Mouse (Mus musculus) lung, embryonic 14.5 days (tissue): Measurements from ENCODE around the gene Csf1. TPM values are rescaled to one million over a fixed set of nuclear protein-coding genes. Genes with fewer than 3 reads are reported as not detected.
A peak's percentile ranks its signal among the peaks of the same experiment; 100 is the strongest.
"Not testable (repeated sequence)": the region's sequence is repeated elsewhere in the genome, so short reads cannot be mapped to it uniquely, and the experiment has no call there.

Source experiments
- ATAC-seq: fragments of 200-750 bp; cut with Nextera tagmentation; 2 replicates; pipeline ENCODE4 v1.8.0; 2017; ENCODE audit warnings: mild to moderate bottlenecking, moderate TSS enrichment, moderate library complexity; ENCODE audit not compliant: insufficient read depth
- DNase-seq: peaks from one replicate; pipeline ENCODE4 v3.0.0-alpha.2; 2015
- H3K27ac ChIP-seq: fragments of 300-500 bp; sonication (generic); 2 replicates; pipeline ENCODE4 v1.5.1; 2014; ENCODE audit warnings: low read depth, mild to moderate bottlenecking, moderate library complexity
- H3K27me3 ChIP-seq: fragments of 300-500 bp; sonication (generic); 2 replicates; pipeline ENCODE4 v1.6.1; 2014; ENCODE audit warnings: low read length, control low read depth; ENCODE audit not compliant: insufficient read depth
- H3K36me3 ChIP-seq: fragments of 300-500 bp; sonication (generic); 2 replicates; pipeline ENCODE4 v1.6.1; 2014; ENCODE audit warnings: control low read depth; ENCODE audit not compliant: insufficient read depth
- H3K4me1 ChIP-seq: fragments of 300-500 bp; sonication (generic); 2 replicates; pipeline ENCODE4 v1.6.1; 2014; ENCODE audit warnings: antibody characterized with exemption, control low read depth; ENCODE audit not compliant: insufficient read depth
- H3K4me2 ChIP-seq: fragments of 300-500 bp; sonication (generic); 2 replicates; pipeline ENCODE4 v1.6.1; 2014; ENCODE audit warnings: mild to moderate bottlenecking
- H3K4me3 ChIP-seq: fragments of 300-500 bp; sonication (generic); 2 replicates; pipeline ENCODE4 v1.5.1; 2014; ENCODE audit warnings: low read depth, low read length
- H3K9ac ChIP-seq: fragments of 300-500 bp; sonication (generic); 2 replicates; pipeline ENCODE4 v1.6.1; 2014
- H3K9me3 ChIP-seq: fragments of 300-500 bp; sonication (generic); 2 replicates; pipeline ENCODE4 v1.6.1; 2016; ENCODE audit warnings: low read depth, low read length, control low read depth
- CTCF ChIP-seq: IDR thresholded peaks from 2 replicates; pipeline ENCODE4 v1.5.1; 2016; ENCODE audit warnings: antibody characterized with exemption, low read depth
- WGBS: fragments of 180-500 bp; shearing (Covaris S2); extraction: QIAGEN DNeasy Blood & Tissue Kit; methylation state at CpG from one replicate; pipeline ENCODE4 v1.1.7; 2014; 5-methylcytosine and 5-hydroxymethylcytosine counted together
- polyA plus RNA-seq: library from polyadenylated mRNA; unstranded; fragments of >200 nt; fragmentation: Nextera tagmentation; extraction: Ambion mirVana; gene quantifications from 2 replicates; pipeline ENCODE4 v1.2.1, GENCODE M21; 2014

The Csf1 gene
- polyA plus RNA-seq, 1 experiment from 2014 or later: 9.3 TPM

DNA sequence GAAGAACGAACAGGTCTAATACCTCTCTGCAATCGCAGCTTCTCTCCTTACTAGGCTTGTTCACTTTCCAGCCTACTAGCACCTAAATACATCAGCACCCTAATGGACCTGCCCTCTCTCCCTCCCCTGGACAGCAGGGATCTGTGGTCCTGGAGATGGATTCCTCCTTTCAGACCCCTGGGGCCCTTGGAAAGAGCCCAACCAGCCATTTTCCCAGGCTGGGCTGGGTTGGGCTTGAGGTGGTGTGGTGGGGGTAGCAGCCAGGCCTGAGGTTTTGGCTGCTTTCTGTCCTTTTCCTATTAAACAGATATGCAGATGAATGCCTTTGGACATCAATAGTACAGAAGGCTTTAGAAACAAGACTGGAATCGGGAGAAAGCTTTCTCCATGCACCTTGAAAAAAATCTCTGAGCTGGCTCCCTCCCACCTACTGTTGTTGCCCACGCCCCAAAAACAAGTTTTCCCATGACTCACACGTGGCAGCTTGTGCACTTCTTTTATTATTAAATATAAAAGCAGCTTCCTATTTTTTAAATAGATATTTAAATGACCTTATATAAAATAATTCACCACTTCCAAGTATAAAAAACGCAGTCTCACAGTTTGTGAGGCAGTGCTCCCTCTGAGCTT is 19.6 kb downstream of the Csf1 start:
- Histone ChIP-seq H3K27me3 (no peaks in the 10 kb centered on the region), H3K9me3 (no peaks in the 10 kb centered on the region), H3K27ac (peak overlapping the region; percentile 81), H3K9ac (no peak overlapping the region), H3K36me3 (peaks cover 11% of the 10 kb centered on the region; the same call in 1 of the 2 replicates), H3K4me2 (no peak overlapping the region), H3K4me3 (no peak overlapping the region), H3K4me1 (peaks cover 33% of the 10 kb centered on the region)
- TF ChIP-seq CTCF: no peak
- ATAC-seq (peak; percentile 94), DNase-seq (peak; percentile 97)
- WGBS: 4% methylated on average over 6 of the region's 6 CpGs

DNA sequence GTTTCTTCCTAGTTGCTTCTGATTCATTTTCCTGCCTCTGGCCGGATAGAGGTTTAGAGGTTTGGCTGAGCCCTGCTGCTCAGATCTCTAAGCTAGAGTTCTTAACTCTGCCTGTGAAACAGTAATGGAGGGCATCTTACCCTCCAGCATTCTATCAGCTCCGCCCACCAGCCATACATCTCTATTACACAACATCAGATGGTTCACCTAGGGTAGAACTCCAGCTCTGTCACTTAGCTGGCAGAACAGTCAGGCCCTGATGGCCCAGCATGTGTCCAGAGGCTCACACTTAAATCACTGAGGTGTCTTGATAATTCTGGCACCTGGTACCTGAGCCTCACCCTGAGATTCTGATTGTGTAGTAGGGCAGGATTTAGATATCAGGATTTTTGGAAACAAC is 20.3 kb downstream of the Csf1 start:
- DNase-seq: peak; percentile 29
- Histone ChIP-seq H3K4me1 (peaks cover 33% of the 10 kb centered on the region), H3K36me3 (peaks cover 10% of the 10 kb centered on the region; the same call in 1 of the 2 replicates), H3K27ac (peak overlapping the region; percentile 81; the same call in 1 of the 2 replicates), H3K4me2 (no peak overlapping the region), H3K4me3 (no peak overlapping the region), H3K9ac (no peak overlapping the region), H3K9me3 (no peaks in the 10 kb centered on the region), H3K27me3 (no peaks in the 10 kb centered on the region)
- no peak for TF ChIP-seq CTCF
- WGBS: 81% methylated on average over 2 of the region's 2 CpGs
- peak; percentile 19; the same call in 1 of the 2 replicates for ATAC-seq

DNA sequence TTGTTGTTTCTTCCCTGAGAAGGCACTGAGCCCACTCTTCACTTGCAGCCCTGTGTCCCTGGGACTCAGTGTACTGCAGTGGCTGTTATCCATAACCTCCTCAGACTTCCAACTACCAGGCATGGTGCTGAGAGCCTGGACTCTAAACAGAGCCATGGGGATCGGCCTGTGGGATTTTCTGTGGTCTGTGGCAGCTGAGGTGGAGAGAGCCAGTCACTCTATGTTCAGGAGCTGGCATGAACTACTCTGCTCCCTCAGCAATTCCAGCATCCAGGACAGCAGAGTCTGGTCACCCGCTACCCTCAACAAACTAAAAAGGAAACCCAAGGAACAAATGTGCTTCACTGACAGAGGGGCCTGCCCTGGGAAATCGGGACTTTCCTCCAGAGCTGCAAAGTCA is 20.8 kb downstream of the Csf1 start:
- 71% methylated on average over 3 of the region's 3 CpGs for WGBS
- TF ChIP-seq CTCF: no peak
- Histone ChIP-seq H3K4me2 (no peak overlapping the region), H3K36me3 (peaks cover 10% of the 10 kb centered on the region; the same call in 1 of the 2 replicates), H3K9me3 (no peaks in the 10 kb centered on the region), H3K27me3 (no peaks in the 10 kb centered on the region), H3K4me3 (no peak overlapping the region), H3K27ac (peak overlapping the region; percentile 43; the same call in 1 of the 2 replicates), H3K4me1 (peaks cover 33% of the 10 kb centered on the region), H3K9ac (no peak overlapping the region)
- ATAC-seq (no peak), DNase-seq (no peak)

DNA sequence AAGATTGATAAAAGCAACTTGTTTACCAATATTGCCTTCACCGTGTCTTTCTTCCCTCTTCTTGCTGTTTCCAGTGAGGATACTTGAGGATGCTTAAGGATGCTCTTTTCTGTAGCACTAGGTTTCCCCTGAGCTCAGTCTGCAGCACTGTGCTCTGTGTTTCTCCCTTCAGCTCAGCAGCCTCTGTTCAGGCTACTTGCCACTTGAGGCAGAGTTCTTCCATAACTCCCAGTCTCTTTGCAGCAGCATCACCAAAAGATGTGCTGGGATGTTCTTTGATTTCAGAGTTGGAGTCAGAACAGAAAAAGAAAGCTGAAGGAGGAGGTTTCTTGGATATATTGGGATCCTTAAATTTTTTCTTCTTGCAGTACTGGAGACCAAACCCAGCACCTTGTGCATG is 21.6 kb downstream of the Csf1 start:
- WGBS: 65% methylated on average over 1 of the region's 1 CpGs
- TF ChIP-seq CTCF: no peak

DNA sequence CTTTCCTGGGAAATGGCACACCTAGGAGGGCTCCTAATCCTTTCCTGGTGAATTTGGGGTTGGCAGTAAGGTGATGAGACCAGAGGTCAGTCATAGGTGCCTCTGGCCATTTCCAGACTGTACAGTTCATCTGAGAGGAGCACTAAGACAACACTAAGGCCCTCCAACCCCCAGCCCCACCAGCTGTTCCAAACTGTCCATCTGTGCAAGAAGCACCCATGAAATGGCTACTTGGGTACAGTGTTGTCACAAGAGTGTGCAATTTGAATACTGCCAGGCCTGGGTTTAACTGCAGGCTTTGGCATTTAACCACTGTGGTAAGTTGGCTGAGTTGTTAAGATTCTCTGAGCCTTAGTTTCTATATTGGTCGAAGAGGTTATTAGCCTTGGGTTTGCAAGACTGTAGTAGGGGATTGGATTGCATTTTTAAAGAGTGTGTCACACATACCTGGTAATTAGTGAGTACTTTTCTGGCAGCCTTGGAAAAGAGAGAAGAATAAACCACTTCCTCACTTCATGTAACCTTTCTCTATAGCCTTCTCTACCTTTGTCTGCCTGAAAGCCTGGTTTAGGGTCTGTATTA is 22.6 kb downstream of the Csf1 start:
- Histone ChIP-seq H3K36me3 (peaks cover 4% of the 10 kb centered on the region; the same call in 1 of the 2 replicates), H3K27ac (no peak overlapping the region), H3K4me3 (no peak overlapping the region), H3K27me3 (no peaks in the 10 kb centered on the region), H3K9me3 (no peaks in the 10 kb centered on the region), H3K4me2 (no peak overlapping the region), H3K9ac (no peak overlapping the region), H3K4me1 (peaks cover 25% of the 10 kb centered on the region)
- 79% methylated on average over 1 of the region's 1 CpGs for WGBS
- ATAC-seq (no peak), DNase-seq (no peak)
- no peak for TF ChIP-seq CTCF

More for the DNA sequence above, 21.6 kb downstream of the Csf1 start:
- DNase-seq: no peak
- Histone ChIP-seq H3K27ac (no peak overlapping the region), H3K4me1 (peaks cover 33% of the 10 kb centered on the region), H3K4me2 (no peak overlapping the region), H3K36me3 (peaks cover 10% of the 10 kb centered on the region; the same call in 1 of the 2 replicates), H3K4me3 (no peak overlapping the region), H3K27me3 (no peaks in the 10 kb centered on the region), H3K9ac (no peak overlapping the region), H3K9me3 (no peaks in the 10 kb centered on the region)
- no peak for ATAC-seq

DNA sequence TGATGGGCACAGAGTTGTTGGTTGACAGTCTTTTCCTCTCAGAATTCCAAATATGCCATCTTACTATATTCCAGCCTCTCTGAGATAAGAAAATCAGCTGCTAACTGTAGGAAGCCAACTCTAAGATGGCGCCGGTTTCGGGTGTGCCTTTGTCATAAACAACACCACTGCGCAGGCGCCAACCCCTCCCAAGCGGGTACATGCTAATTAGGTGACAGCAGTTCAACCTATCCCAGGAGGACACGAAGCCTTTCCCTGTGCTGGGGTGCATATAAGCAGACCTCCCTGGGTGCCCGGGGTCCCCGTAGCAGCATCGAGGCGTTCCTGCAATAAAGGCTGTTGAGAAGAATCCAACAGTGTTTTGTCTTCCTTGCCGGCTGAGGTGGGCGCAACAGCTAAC is 24.6 kb downstream of the Csf1 start:
- ATAC-seq: not testable (repeated sequence)
- WGBS: 91% methylated on average over 13 of the region's 13 CpGs

DNA sequence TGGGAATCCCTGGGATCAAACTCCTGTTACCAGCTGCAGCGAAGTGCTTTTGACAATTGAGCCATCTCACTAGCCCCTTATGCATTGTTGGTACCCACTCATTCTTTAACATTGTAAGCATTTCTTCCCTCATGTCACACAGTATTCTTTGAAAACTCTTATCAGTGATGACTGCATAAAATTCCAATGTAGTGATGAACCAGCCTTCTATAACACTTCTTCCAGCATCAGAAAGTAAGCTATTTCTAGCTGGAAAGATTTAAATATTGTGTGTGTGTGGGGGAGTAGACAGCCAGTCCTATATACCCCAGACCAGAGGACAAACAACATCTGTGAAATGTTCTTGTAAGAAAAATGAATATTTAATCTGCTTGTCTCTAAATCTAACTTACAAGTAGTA is 26.9 kb downstream of the Csf1 start:
- Histone ChIP-seq H3K36me3 (no peaks in the 10 kb centered on the region), H3K4me2 (no peak overlapping the region), H3K4me3 (no peak overlapping the region), H3K4me1 (no peaks in the 10 kb centered on the region), H3K9me3 (no peaks in the 10 kb centered on the region), H3K9ac (no peak overlapping the region), H3K27ac (no peak overlapping the region), H3K27me3 (no peaks in the 10 kb centered on the region)
- no peak for TF ChIP-seq CTCF
- ATAC-seq: peak; percentile 28; the same call in 1 of the 2 replicates
- DNase-seq: peak; percentile 24
- 71% methylated on average over 1 of the region's 1 CpGs for WGBS

More for the DNA sequence above, 24.6 kb downstream of the Csf1 start:
- H3K9me3 ChIP-seq, DNase-seq, H3K27ac ChIP-seq, H3K36me3 ChIP-seq, H3K27me3 ChIP-seq, H3K4me2 ChIP-seq, H3K9ac ChIP-seq, H3K4me3 ChIP-seq: not testable (repeated sequence)
- peaks cover 13% of the 10 kb centered on the region for H3K4me1 ChIP-seq
